Mouse (Mus musculus) stomach, embryonic 16.5 days (tissue): ENCODE results near the gene Spsb1. TPM values are rescaled to one million over a fixed set of nuclear protein-coding genes. Genes with fewer than 3 reads are reported as not detected.

Experiments
- ATAC-seq: fragments of 200-750 bp; cut with Nextera tagmentation; 2 replicates; pipeline ENCODE4 v1.8.0; 2017; ENCODE audit warnings: moderate number of reproducible peaks, moderate TSS enrichment; ENCODE audit not compliant: insufficient read depth, low FRiP score
- H3K27ac ChIP-seq: fragments of 300-500 bp; sonication (generic); 2 replicates; pipeline ENCODE4 v1.5.1; 2014; ENCODE audit warnings: low read length
- H3K27me3 ChIP-seq: fragments of 300-500 bp; sonication (generic); 2 replicates; pipeline ENCODE4 v1.6.1; 2014; ENCODE audit warnings: low read length, control low read depth, mixed read lengths; ENCODE audit not compliant: control insufficient read depth, insufficient read depth
- H3K36me3 ChIP-seq: fragments of 300-500 bp; sonication (generic); 2 replicates; pipeline ENCODE4 v1.6.1; 2014; ENCODE audit warnings: low read length; ENCODE audit not compliant: control insufficient read depth, insufficient read depth
- H3K4me1 ChIP-seq: fragments of 300-500 bp; sonication (generic); 2 replicates; pipeline ENCODE4 v1.6.1; 2014; ENCODE audit warnings: low read length, control low read depth, mixed read lengths; ENCODE audit not compliant: control insufficient read depth, insufficient read depth
- H3K4me2 ChIP-seq: fragments of 300-500 bp; sonication (generic); 2 replicates; pipeline ENCODE4 v1.6.1; 2014; ENCODE audit warnings: low read depth, low read length, mixed read lengths
- H3K4me3 ChIP-seq: fragments of 300-500 bp; sonication (generic); replicated peaks from 2 replicates; pipeline ENCODE4 v1.5.1; 2014; ENCODE audit warnings: mild to moderate bottlenecking, low read length
- H3K9ac ChIP-seq: fragments of 300-500 bp; sonication (generic); 2 replicates; pipeline ENCODE4 v1.6.1; 2014; ENCODE audit warnings: low read length
- H3K9me3 ChIP-seq: fragments of 300-500 bp; sonication (generic); replicated peaks from 2 replicates; pipeline ENCODE4 v1.6.1; 2016; ENCODE audit warnings: low read length, control low read depth; ENCODE audit not compliant: control insufficient read depth
- WGBS: fragments of 180-500 bp; shearing (Covaris S2); extraction: QIAGEN DNeasy Blood & Tissue Kit; methylation state at CpG from one replicate; pipeline ENCODE4 v1.1.7; 2014; 5-methylcytosine and 5-hydroxymethylcytosine counted together
- polyA plus RNA-seq: library from polyadenylated mRNA; unstranded; fragments of >200 nt; fragmentation: Nextera tagmentation; extraction: Ambion mirVana; gene quantifications from 2 replicates; pipeline ENCODE4 v1.2.1, GENCODE M21; 2015

Spsb1 gene
- polyA plus RNA-seq, 1 experiment from 2014 or later: 14.6 TPM

DNA sequence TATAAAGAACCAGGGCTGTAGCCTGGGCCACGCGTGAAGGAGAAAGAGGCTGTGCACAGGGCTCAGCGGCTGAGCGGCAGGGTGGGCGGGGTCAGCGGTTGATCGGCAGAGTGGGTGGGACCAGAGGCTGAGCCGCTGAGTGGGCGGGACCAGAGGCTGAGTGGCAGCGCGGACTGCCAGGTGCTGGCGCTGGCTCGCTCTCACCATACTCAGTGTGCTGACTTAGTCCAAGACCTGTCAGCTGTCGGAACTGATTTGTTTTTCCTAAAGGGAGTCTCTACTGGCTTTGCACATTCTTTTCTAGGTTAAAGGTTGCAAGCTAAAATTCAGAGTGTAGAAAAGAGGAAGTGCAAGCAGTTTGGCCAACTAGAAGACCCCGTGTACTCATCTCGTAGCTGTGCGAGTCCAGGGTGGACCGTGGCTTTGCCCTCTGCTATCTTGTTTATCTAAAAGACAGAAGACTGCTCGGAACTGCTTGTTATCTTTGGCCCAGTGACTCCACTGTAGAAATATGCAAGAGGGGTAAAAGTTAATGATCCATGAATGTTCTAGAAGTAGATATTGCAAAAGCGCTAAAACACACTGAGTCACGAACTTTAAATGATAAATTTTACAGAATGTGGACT is 34.2 kb upstream of the Spsb1 start:
- Histone ChIP-seq H3K27ac (peak overlapping the region; percentile 71), H3K9ac (peak overlapping the region; percentile 51; the same call in 1 of the 2 replicates), H3K27me3 (no peaks in the 10 kb centered on the region), H3K4me3 (peak overlapping the region; percentile 35), H3K36me3 (no peaks in the 10 kb centered on the region), H3K9me3 (no peaks in the 10 kb centered on the region), H3K4me2 (peak overlapping the region; percentile 61), H3K4me1 (peaks cover 26% of the 10 kb centered on the region)
- peak; percentile 88 for ATAC-seq
- 4% methylated on average over 21 of the region's 21 CpGs for WGBS

DNA sequence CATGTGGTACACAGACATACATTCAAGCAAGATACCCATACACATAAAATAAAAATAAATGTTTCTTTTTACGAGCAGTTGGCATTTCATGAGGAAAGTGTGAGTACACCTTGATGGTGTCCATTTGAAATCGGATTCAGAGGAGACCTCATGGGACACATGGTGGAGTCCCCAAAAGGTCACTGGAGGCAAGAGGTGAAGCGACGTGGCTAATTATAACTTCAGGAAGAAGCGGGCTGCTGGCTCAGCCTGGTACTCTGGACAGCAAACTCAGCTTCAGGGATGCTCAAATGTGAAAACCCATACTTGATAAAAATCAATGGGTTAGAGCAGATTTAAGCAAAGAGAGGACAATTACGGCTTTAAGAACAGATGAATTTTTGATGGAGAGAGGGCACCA is 33.5 kb upstream of the Spsb1 start:
- Histone ChIP-seq H3K4me1 (peaks cover 26% of the 10 kb centered on the region), H3K36me3 (no peaks in the 10 kb centered on the region), H3K4me2 (peak overlapping the region; percentile 61), H3K27me3 (no peaks in the 10 kb centered on the region), H3K4me3 (peak overlapping the region; percentile 35; the same call in 1 of the 2 replicates), H3K9ac (no peak overlapping the region), H3K27ac (no peak overlapping the region), H3K9me3 (no peaks in the 10 kb centered on the region)
- WGBS: 81% methylated on average over 6 of the region's 6 CpGs
- no peak for ATAC-seq

DNA sequence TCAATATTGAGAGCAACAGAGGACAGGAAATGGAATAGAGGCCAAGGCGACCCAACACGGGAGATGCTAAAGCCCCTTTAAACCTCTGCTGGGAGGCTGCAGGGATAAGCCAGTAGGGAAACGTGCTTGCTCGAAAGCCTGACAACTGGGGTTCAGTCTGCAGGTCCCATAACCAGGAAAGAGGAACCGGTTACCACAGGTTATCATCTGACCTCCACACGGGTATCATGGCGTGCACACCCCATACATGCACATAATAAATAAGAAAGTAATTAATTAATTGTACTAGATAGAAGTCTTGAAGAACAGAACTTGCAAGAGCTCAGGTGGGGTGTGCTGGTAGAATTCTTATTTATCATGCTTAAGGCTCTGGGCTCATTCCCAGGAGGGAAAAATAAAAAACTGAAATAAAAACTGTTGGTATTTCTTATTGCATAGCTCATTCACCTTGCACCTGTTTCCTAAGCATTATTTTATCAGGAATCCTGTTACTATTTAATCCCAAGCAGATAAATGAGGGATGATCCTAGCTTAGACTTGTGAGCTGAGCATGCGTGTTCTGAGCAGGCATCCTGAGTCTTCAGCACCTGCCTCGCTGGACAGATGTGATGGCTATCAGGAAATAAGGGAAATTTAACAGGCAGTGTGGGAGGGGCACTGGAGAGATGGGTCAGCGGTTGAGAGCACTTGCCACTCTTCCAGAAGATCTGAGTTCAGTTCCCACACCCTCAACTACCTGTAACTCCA is 32.0 kb upstream of the Spsb1 start:
- Histone ChIP-seq H3K27ac (no peak overlapping the region), H3K4me3 (no peak overlapping the region), H3K9ac (no peak overlapping the region), H3K4me1 (peaks cover 26% of the 10 kb centered on the region), H3K4me2 (no peak overlapping the region), H3K36me3 (no peaks in the 10 kb centered on the region), H3K27me3 (no peaks in the 10 kb centered on the region), H3K9me3 (no peaks in the 10 kb centered on the region)
- no peak for ATAC-seq
- WGBS: 77% methylated on average over 10 of the region's 10 CpGs

DNA sequence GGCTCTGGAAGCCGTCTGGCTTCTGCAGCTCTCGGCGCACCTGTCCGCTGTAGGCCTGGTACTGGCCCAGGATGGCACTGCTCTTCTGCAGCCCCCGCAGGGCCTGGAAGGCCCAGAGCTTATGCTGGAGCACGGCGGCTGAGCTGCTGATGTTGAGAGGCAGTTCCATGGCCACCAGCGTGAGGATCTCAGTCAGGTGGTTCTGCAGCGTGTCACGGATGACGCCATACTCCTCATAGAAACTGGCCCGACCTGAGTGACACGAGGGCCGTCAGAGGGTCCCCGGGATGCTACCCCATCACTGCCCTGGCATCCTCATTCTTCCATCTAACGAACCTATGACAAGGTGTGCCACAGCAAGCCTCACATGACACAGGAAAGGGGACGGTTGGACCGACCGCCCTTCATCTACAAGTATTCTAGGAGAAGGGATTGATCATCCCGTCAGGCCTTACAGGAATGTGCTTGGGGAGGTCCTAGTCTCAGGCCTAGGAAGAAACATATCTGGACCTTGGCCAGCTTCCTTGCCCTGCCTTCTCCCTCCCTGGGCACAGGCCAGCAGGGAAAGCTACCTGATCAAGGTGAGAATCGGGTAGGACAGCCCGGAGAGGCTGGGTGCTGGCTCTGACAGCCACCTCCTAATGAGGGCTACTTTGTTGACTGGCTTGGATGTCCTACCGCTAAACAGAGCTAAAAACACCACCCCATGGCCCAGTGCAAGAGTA is 29.2 kb upstream of the Spsb1 start:
- H3K27me3 ChIP-seq: no peaks in the 10 kb centered on the region
- H3K36me3 ChIP-seq: no peaks in the 10 kb centered on the region; the same call in 1 of the 2 replicates
- no peaks in the 10 kb centered on the region for H3K9me3 ChIP-seq
- no peak overlapping the region for H3K27ac ChIP-seq
- H3K9ac ChIP-seq: no peak overlapping the region
- H3K4me2 ChIP-seq: no peak overlapping the region
- H3K4me3 ChIP-seq: no peak overlapping the region
- no peak for ATAC-seq
- peaks cover 18% of the 10 kb centered on the region; the same call in 1 of the 2 replicates for H3K4me1 ChIP-seq
- 89% methylated on average over 23 of the region's 23 CpGs for WGBS

DNA sequence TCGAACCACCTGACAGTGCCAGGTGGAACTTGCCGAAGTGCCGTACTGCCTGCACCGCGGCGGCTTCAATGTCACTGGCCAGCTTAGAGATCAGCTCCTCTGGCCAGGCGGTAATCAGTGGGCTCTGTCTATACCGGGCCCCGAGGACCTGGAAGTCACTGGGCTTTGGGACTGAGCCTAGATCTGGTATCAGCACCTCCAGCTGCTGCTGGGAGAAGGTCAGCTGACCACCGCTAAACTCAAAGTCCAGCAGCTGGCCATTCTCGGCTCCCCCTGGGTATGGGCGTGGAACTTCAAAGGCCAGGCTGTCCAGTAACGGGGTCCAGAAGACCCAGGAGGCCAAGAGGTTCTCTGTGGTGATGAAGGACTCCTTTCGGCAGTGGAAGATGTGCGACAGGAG is 27.3 kb upstream of the Spsb1 start:
- H3K4me2 ChIP-seq: no peak overlapping the region
- no peak overlapping the region for H3K27ac ChIP-seq
- H3K4me3 ChIP-seq: no peak overlapping the region
- H3K9me3 ChIP-seq: no peaks in the 10 kb centered on the region
- peaks cover 27% of the 10 kb centered on the region for H3K4me1 ChIP-seq
- ATAC-seq: no peak
- no peak overlapping the region for H3K9ac ChIP-seq
- 80% methylated on average over 15 of the region's 15 CpGs for WGBS
- H3K36me3 ChIP-seq: no peaks in the 10 kb centered on the region; the same call in 1 of the 2 replicates
- no peaks in the 10 kb centered on the region for H3K27me3 ChIP-seq

DNA sequence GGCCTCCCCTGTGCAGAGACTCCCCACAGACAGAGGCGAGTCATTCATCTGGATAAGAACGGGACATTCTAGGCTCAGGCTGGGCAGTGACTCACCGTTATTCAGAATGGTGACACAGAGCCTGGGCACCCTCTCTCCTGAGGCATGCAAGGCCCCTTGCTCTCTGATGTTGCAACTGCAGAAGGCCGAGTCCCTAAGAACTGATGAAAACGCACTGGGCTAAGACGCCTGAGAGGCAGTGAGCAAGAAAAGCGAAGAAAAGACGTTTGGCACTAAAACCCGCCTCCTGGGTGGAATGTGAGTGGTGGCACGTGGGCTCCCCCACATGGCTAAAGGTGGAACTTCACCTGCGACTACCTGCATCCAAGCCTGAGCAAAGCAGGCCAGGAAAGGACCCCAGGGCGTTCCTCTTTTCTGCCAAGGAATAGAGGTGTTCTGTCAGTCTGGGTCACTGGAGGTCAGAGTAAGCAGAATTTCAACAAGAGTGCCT is 25.0 kb upstream of the Spsb1 start:
- H3K27me3 ChIP-seq: no peaks in the 10 kb centered on the region
- ATAC-seq: peak; percentile 54
- H3K27ac ChIP-seq: no peak overlapping the region
- H3K4me1 ChIP-seq: peaks cover 27% of the 10 kb centered on the region
- no peak overlapping the region for H3K4me3 ChIP-seq
- H3K4me2 ChIP-seq: peak overlapping the region; percentile 35; the same call in 1 of the 2 replicates
- H3K36me3 ChIP-seq: no peaks in the 10 kb centered on the region; the same call in 1 of the 2 replicates
- no peaks in the 10 kb centered on the region for H3K9me3 ChIP-seq
- no peak overlapping the region for H3K9ac ChIP-seq
- WGBS: 3% methylated on average over 12 of the region's 12 CpGs

DNA sequence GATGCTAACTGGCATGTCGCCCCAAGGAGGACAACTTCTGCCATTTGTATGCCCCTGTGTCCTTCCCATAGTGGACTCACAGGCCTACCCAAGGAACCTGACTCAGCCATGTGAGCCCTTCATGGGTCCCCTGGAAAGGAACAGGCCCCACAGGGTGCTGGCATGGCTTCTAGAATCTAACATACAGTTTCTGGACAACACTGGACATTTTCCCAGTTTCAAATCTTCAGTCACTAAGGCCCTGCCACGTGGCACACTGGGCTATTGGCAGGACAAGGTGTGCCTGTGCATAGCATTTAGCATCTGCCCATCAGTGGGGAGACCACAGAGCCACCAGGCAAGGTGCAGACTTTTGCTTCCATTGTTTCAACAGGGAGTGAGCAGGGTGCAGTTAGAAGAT is 24.0 kb upstream of the Spsb1 start:
- no peaks in the 10 kb centered on the region for H3K9me3 ChIP-seq
- H3K36me3 ChIP-seq: no peaks in the 10 kb centered on the region; the same call in 1 of the 2 replicates
- no peak overlapping the region for H3K4me3 ChIP-seq
- no peak overlapping the region for H3K4me2 ChIP-seq
- H3K27me3 ChIP-seq: no peaks in the 10 kb centered on the region
- H3K4me1 ChIP-seq: peaks cover 27% of the 10 kb centered on the region
- H3K9ac ChIP-seq: no peak overlapping the region
- ATAC-seq: no peak
- WGBS: 92% methylated on average over 2 of the region's 2 CpGs
- H3K27ac ChIP-seq: no peak overlapping the region

DNA sequence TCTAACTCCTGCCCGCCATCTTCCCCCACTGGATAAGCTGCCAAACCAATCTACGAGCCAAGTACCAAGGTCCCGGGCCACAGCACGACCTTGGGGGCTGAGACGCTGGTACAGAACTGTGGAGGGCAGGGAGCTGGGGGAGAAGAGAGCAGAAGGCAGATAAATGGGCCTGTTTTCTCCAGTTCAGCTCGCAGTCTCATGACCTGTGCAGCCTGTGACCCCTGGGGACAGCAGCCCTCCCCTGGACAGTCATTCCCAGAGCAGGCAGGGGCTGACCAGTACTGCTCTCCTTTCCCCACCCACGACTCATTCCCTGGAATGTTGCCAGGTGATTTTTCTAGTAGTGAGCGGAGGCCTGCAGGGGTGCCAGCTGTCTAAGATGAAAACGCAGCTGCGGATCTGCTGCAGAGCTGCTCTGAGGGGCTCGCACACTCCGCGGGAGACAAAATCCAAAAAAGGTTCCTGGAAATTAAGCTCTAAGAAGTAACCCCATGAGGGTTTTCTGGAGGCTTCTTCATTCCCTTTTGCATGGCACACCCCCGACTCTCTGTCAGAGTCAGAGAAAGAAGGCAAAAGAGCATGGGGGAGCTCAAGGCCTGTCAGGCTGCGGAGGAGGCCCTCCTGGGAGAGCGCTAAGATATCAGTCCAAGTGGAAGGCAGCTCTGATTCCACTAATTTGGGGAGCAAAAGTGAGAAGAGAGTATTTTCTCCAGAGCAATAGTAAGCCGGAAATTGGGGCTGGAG is 23.1 kb upstream of the Spsb1 start:
- H3K9me3 ChIP-seq: no peaks in the 10 kb centered on the region
- peak overlapping the region; percentile 48; the same call in 1 of the 2 replicates for H3K27ac ChIP-seq
- peak overlapping the region; percentile 16; the same call in 1 of the 2 replicates for H3K9ac ChIP-seq
- H3K36me3 ChIP-seq: no peaks in the 10 kb centered on the region; the same call in 1 of the 2 replicates
- H3K4me1 ChIP-seq: peaks cover 27% of the 10 kb centered on the region
- 39% methylated on average over 17 of the region's 17 CpGs for WGBS
- no peak overlapping the region for H3K4me3 ChIP-seq
- H3K27me3 ChIP-seq: no peaks in the 10 kb centered on the region
- no peak overlapping the region; the same call in 1 of the 2 replicates for H3K4me2 ChIP-seq
- ATAC-seq: peak; percentile 63
